Mouse (Mus musculus): ENCODE results near the gene Gphb5.

GRCm38 (mm10) chr12:75362456-75362855, 54.1 kb downstream of the Gphb5 start:
- no peak for TF ChIP-seq CTCF (IDR thresholded peaks at IDR 0.05; ENCODE audit: low read depth)
- TF ChIP-seq EP300 (IDR thresholded peaks at IDR 0.05; ENCODE audit: low read depth) = no peak

Measured in heart, postnatal 0 days (tissue).